Mouse (Mus musculus): ENCODE results near the gene Tlr9. TPM values are rescaled to one million over a fixed set of nuclear protein-coding genes. Genes with fewer than 3 reads are reported as not detected.

The Tlr9 gene
- polyA plus RNA-seq, 1 experiment from 2014 or later, result 0.05 TPM

GRCm38 (mm10) chr9:106212594-106212981 lies 9.8 kb upstream of the Tlr9 start:
- H3K4me1 ChIP-seq (replicated peaks; ENCODE audit: control insufficient read depth, insufficient read depth), result no peaks in the 10 kb centered on the region
- H3K9ac ChIP-seq (ENCODE audit: low read length), result no peak overlapping the region
- H3K27ac ChIP-seq (replicated peaks), result no peak overlapping the region
- H3K36me3 ChIP-seq (ENCODE audit: control insufficient read depth, insufficient read depth, low read length), result peaks cover 16% of the 10 kb centered on the region
- no peak overlapping the region for H3K4me3 ChIP-seq (ENCODE audit: low read depth, low read length)
- no peak; the same call in 1 of the 2 replicates for ATAC-seq (ENCODE audit: low FRiP score, low TSS enrichment)
- H3K9me3 ChIP-seq (ENCODE audit: control insufficient read depth, low read length), result no peaks in the 10 kb centered on the region
- TF ChIP-seq CTCF (IDR thresholded peaks at IDR 0.05; ENCODE audit: low read depth) (no peak), EP300 (optimal IDR thresholded peaks at IDR 0.05) (no peak)
- H3K4me2 ChIP-seq (replicated peaks; ENCODE audit: low read depth), result no peak overlapping the region
- H3K27me3 ChIP-seq (ENCODE audit: control insufficient read depth, insufficient read depth, low read length), result no peaks in the 10 kb centered on the region
- no peak for DNase-seq (ENCODE audit: low spot score)
- 56% methylated on average over 12 of the region's 12 CpGs for WGBS

GRCm38 (mm10) chr9:106215341-106216125 lies 6.9 kb upstream of the Tlr9 start:
- WGBS, result 82% methylated on average over 6 of the region's 6 CpGs
- Histone ChIP-seq H3K9ac (ENCODE audit: low read length) (no peak overlapping the region), H3K36me3 (ENCODE audit: control insufficient read depth, insufficient read depth, low read length) (peaks cover 16% of the 10 kb centered on the region), H3K4me2 (replicated peaks; ENCODE audit: low read depth) (no peak overlapping the region), H3K4me3 (ENCODE audit: low read depth, low read length) (no peak overlapping the region), H3K4me1 (replicated peaks; ENCODE audit: control insufficient read depth, insufficient read depth) (no peaks in the 10 kb centered on the region), H3K27me3 (ENCODE audit: control insufficient read depth, insufficient read depth, low read length) (no peaks in the 10 kb centered on the region), H3K27ac (replicated peaks) (no peak overlapping the region), H3K9me3 (ENCODE audit: control insufficient read depth, low read length) (no peaks in the 10 kb centered on the region)
- DNase-seq (ENCODE audit: low spot score) (no peak), ATAC-seq (ENCODE audit: low FRiP score, low TSS enrichment) (no peak)
- TF ChIP-seq CTCF (IDR thresholded peaks at IDR 0.05; ENCODE audit: low read depth) (peak; percentile 62), EP300 (optimal IDR thresholded peaks at IDR 0.05) (no peak)

GRCm38 (mm10) chr9:106216971-106217370 lies 5.4 kb upstream of the Tlr9 start:
- DNase-seq (ENCODE audit: low spot score) (no peak), ATAC-seq (ENCODE audit: low FRiP score, low TSS enrichment) (no peak)
- Histone ChIP-seq H3K4me3 (ENCODE audit: low read depth, low read length) (no peak overlapping the region), H3K4me2 (replicated peaks; ENCODE audit: low read depth) (no peak overlapping the region), H3K9me3 (ENCODE audit: control insufficient read depth, low read length) (no peaks in the 10 kb centered on the region), H3K4me1 (replicated peaks; ENCODE audit: control insufficient read depth, insufficient read depth) (no peaks in the 10 kb centered on the region), H3K9ac (ENCODE audit: low read length) (no peak overlapping the region), H3K27ac (replicated peaks) (no peak overlapping the region), H3K36me3 (ENCODE audit: control insufficient read depth, insufficient read depth, low read length) (peaks cover 16% of the 10 kb centered on the region), H3K27me3 (ENCODE audit: control insufficient read depth, insufficient read depth, low read length) (no peaks in the 10 kb centered on the region)
- no peak for TF ChIP-seq EP300 (optimal IDR thresholded peaks at IDR 0.05)
- whole genome bisulfite sequencing, result 86% methylated on average over 7 of the region's 7 CpGs

GRCm38 (mm10) chr9:106220894-106221523 lies 1.4 kb upstream of the Tlr9 start:
- WGBS, result 61% methylated on average over 8 of the region's 8 CpGs
- Histone ChIP-seq H3K4me1 (replicated peaks; ENCODE audit: control insufficient read depth, insufficient read depth) (0 out of 2 replicates have a peak, but pooled peaks cover 2% of the 10 kb centered on the region), H3K4me3 (ENCODE audit: low read depth, low read length) (no peak overlapping the region), H3K27me3 (ENCODE audit: control insufficient read depth, insufficient read depth, low read length) (no peaks in the 10 kb centered on the region), H3K9me3 (ENCODE audit: control insufficient read depth, low read length) (no peaks in the 10 kb centered on the region), H3K4me2 (replicated peaks; ENCODE audit: low read depth) (no peak overlapping the region), H3K9ac (ENCODE audit: low read length) (no peak overlapping the region), H3K27ac (replicated peaks) (no peak overlapping the region), H3K36me3 (ENCODE audit: control insufficient read depth, insufficient read depth, low read length) (no peaks in the 10 kb centered on the region)
- TF ChIP-seq CTCF (IDR thresholded peaks at IDR 0.05; ENCODE audit: low read depth), result no peak
- no peak for TF ChIP-seq EP300 (optimal IDR thresholded peaks at IDR 0.05)
- no peak for DNase-seq (ENCODE audit: low spot score)
- no peak for ATAC-seq (ENCODE audit: low FRiP score, low TSS enrichment)

GRCm38 (mm10) chr9:106222994-106223393 lies 596 bp downstream of the Tlr9 start:
- ATAC-seq (ENCODE audit: low FRiP score, low TSS enrichment), result no peak

More at GRCm38 (mm10) chr9:106222994-106223393, 596 bp downstream of the Tlr9 start:
- H3K27me3 ChIP-seq (ENCODE audit: control insufficient read depth, insufficient read depth, low read length), result no peaks in the 10 kb centered on the region
- no peak for DNase-seq (ENCODE audit: low spot score)
- no peak overlapping the region for H3K4me3 ChIP-seq (ENCODE audit: low read depth, low read length)
- no peak overlapping the region for H3K9ac ChIP-seq (ENCODE audit: low read length)
- H3K27ac ChIP-seq (replicated peaks), result no peak overlapping the region
- 0 out of 2 replicates have a peak, but pooled peaks cover 4% of the 10 kb centered on the region for H3K4me1 ChIP-seq (replicated peaks; ENCODE audit: control insufficient read depth, insufficient read depth)
- no peak overlapping the region for H3K4me2 ChIP-seq (replicated peaks; ENCODE audit: low read depth)
- no peaks in the 10 kb centered on the region for H3K36me3 ChIP-seq (ENCODE audit: control insufficient read depth, insufficient read depth, low read length)
- H3K9me3 ChIP-seq (ENCODE audit: control insufficient read depth, low read length), result no peaks in the 10 kb centered on the region
- TF ChIP-seq CTCF (IDR thresholded peaks at IDR 0.05; ENCODE audit: low read depth), result no peak
- TF ChIP-seq EP300 (optimal IDR thresholded peaks at IDR 0.05), result no peak
- 87% methylated on average over 4 of the region's 4 CpGs for WGBS

All from stomach, postnatal 0 days (tissue).